Mouse (Mus musculus) adrenal gland, adult 2 months (tissue): ENCODE data around the gene Barx2. TPM values are rescaled to one million over a fixed set of nuclear protein-coding genes. Genes with fewer than 3 reads are reported as not detected.

Experiments
- DNase-seq: peaks from one replicate; pipeline ENCODE4 v3.0.0; 2021
- polyA plus RNA-seq: library from polyadenylated mRNA; depleted of rRNA; stranded (reverse); fragments of >200 nt; gene quantifications from 2 replicates; pipeline ENCODE4 v1.2.3, GENCODE M21; 2012; rRNA removed
- total RNA-seq, 2 experiments: library from RNA; stranded (reverse); gene quantifications; 2 replicates each; pipeline ENCODE4 v1.2.3; 2021

The Barx2 gene
- total and polyA plus RNA-seq, 3 experiments = 0.04 TPM; not detected in 2

DNA sequence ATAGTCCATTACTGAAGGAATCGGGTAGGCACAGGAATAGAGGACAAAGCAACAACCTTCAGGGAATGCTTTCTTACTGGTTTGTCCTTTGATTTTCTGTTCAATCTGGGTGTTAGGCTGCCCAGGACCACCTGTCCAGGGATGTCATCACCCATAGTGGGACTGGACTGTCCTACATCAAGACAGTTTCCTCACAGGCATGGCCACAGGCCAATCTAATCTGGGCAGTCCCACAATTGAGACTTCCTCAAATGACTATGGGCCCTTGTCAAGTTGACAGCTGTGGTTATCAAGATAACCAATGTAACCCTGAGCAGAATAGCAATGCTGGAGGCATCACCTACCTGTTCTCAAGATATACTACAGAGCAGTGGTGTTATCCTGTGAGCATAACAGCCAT is 110.6 kb downstream of the Barx2 start:
- DNase-seq = no peak

Other genes with a start within 250 kb of the Barx2 start
- gene Arhgap32, start 202.7 kb upstream of the Barx2 start, total RNA-seq = 10 to 100 TPM; 40.6 to 43.7 TPM
- gene Arhgap32, start 202.7 kb upstream of the Barx2 start, polyA plus RNA-seq = 2.3 and 4.9 TPM in 2 replicates